Mouse (Mus musculus) kidney, adult 2 months (tissue): Measurements from ENCODE around the gene Nbeal1.

Source experiments
- CTCF ChIP-seq: fragments of 200-500 bp; conservative IDR thresholded peaks from 2 replicates; pipeline ENCODE4 v1.5.1; 2011; ENCODE audit warnings: low read depth, mild to moderate bottlenecking, control low read depth, low read length, moderate library complexity, mixed read lengths; ENCODE audit not compliant: insufficient read depth, insufficient read length
- POLR2A ChIP-seq: fragments of 200-500 bp; IDR thresholded peaks from one replicate; pipeline ENCODE4 v1.6.1; 2011; ENCODE audit warnings: low read depth, low read length, control low read depth

GRCm38 (mm10) chr1:60188454-60188853 lies 8.1 kb downstream of the Nbeal1 start:
- TF ChIP-seq CTCF, result no peak
- TF ChIP-seq POLR2A, result no peak
